Mouse (Mus musculus) brown adipose tissue, adult 24 weeks (tissue): ENCODE data around the gene 1700022I11Rik. TPM values are rescaled to one million over a fixed set of nuclear protein-coding genes. Genes with fewer than 3 reads are reported as not detected.

Source experiments
- H3K27ac ChIP-seq: fragments of 200-500 bp; replicated peaks from 2 replicates; pipeline ENCODE4 v1.5.1; 2012; ENCODE audit warnings: low read depth, mild to moderate bottlenecking, low read length
- H3K4me1 ChIP-seq: fragments of 200-500 bp; 2 replicates; pipeline ENCODE4 v1.6.1; 2012; ENCODE audit warnings: low read length, mixed read lengths; ENCODE audit not compliant: control insufficient read depth, insufficient read depth, insufficient read length
- H3K4me3 ChIP-seq: fragments of 200-500 bp; 2 replicates; pipeline ENCODE4 v1.5.1; 2012; ENCODE audit warnings: low read depth, mild to moderate bottlenecking, low read length, moderate library complexity; ENCODE audit not compliant: insufficient read depth
- polyA plus RNA-seq: library from polyadenylated mRNA; stranded (reverse); fragments of >200 nt; gene quantifications from 2 replicates; pipeline ENCODE4 v1.2.4, GENCODE M21; 2012; ENCODE audit not compliant: missing spikeins, insufficient read depth, insufficient read length

1700022I11Rik gene
- polyA plus RNA-seq, 1 experiment = not detected

GRCm38 (mm10) chr4:43005765-43006164, 36.4 kb downstream of the 1700022I11Rik start:
- Histone ChIP-seq H3K4me1 (no peaks in the 10 kb centered on the region), H3K27ac (no peak overlapping the region), H3K4me3 (no peak overlapping the region)

DNA sequence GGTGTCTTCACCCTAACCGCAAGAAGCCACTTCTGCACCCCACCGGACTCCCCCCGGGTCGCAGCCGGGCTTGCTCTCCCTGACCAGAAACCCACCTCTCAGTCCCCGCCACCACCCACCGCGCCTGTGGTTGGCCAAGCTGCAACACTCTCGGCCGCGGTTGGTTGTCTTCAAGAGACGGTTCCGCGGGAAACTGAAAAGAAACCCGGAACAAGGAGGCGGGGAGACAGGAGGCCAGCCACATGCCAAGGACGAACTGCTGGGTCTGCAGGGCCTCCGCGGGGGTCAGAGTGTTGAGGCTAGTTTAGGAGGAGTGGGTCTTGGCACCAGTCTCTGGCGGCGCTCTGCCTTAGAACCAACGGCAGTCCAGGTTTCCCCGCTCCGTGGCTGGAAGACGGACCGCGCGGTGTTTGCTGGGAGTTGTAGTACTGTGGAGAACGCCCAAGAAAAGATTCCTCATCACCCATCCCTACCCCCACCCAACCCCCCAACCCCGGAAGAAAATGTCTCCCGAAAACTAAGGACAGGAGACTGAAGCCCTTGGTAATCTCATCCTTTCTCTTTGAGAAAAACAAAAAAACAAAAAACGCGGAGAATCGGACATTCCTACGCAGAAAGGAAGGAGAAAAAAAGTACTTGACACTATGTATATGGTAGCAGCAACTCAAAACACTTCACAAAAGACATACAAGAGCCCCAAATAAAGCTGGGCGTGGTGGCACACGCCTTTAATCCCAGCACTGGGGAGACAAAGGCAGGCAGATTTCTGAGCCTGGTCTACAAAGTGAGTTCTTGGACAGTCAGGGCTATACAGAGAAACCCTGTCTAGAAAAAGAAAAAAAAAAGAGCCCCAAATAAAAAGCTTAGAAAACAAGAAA, 41.0 kb downstream of the 1700022I11Rik start, which contains the start of gene Fancg:
TSS of gene Fancg (minus strand) at position 346 of the 878 bp plus-strand sequence.
- peak within 1 kb of the TSS; percentile 59; the same call in 1 of the 2 replicates for H3K27ac ChIP-seq
- no peaks in the 10 kb centered on the region for H3K4me1 ChIP-seq
- peak within 1 kb of the TSS; percentile 91 for H3K4me3 ChIP-seq

DNA sequence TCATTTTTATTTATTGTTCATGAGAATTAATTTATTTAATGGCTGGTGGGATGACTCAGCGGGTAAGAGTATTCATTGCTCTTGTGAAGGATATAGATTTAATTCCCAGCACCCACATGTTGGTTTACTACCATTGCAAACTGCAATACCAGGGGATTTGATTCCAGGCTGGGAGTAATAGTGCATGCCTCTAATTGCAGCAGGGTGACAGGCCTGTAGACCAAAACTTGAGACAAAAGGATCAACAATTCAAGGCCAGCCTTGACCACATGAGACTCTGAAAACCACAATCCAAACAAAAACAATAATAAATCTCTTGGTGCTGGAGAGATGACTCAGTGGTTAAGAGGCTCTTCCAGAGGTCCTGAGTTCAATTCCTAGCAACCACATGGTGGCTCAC, 42.7 kb downstream of the 1700022I11Rik start:
- no peaks in the 10 kb centered on the region for H3K4me1 ChIP-seq
- no peak overlapping the region for H3K4me3 ChIP-seq
- no peak overlapping the region for H3K27ac ChIP-seq

DNA sequence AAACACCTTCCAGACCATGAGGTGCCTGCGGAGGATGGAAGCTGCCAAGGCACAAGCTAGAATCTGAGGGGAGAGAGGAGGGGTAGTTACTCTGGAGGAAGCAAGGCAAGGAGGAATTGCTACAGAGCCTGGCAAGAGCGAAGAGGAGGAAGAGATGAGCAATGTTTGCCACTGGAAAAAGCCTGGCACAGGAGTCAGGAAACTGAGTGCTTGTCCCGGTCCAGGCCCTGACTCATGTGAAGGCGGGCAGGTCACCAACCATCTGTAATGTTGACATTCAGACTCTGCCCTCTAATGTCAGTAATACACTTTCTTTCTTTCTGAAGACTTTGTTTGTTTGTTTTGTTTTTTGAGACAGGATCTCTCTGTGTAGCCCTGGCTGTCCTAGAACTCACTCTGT, 48.8 kb downstream of the 1700022I11Rik start:
- Histone ChIP-seq H3K4me3 (no peak overlapping the region), H3K27ac (no peak overlapping the region), H3K4me1 (no peaks in the 10 kb centered on the region)

GRCm38 (mm10) chr4:43019176-43019575, 49.8 kb downstream of the 1700022I11Rik start:
- Histone ChIP-seq H3K4me3 (no peak overlapping the region), H3K4me1 (no peaks in the 10 kb centered on the region), H3K27ac (no peak overlapping the region)

DNA sequence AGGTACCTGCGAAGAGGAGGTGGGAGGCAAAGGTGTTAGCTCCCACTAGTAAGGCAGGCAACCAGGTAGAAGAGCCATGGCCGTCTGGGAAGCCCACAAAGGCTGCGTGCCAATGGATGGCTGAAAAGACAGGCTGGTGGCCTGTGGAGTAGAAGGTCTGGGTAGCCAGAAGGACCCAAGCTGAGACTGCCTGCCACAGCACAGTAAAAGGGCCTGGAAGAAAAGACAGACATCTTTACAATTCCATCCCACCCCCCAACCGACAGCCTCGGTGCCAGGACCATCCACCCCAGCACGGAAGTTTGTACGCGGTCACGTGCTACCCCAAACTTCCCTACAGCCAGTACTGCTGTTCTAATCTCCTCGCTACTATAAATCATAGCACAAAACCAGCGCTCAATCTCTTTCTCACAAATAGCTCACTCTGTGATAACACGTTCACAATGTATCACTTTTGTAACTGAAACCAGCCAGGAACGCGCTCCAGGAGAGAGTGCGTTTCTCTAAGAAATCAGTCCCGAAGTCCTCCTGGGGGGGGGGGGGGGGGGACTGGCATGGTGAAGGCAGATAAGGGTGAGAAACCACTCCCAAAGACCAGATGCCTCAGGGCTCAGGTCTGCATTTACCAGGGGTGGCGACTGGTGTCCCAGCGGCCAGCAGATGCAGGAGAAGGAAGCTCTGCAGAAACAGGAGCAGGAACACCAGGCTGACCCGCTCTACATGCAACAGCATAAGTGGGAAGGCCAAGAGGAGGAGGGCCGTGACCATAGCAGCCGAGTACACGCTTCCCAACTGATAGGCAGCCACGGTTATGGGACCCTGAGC, 50.4 kb downstream of the 1700022I11Rik start:
- Histone ChIP-seq H3K4me3 (no peak overlapping the region), H3K27ac (no peak overlapping the region)

GRCm38 (mm10) chr4:43020876-43021275, 51.5 kb downstream of the 1700022I11Rik start:
- H3K4me3 ChIP-seq = no peak overlapping the region
- H3K27ac ChIP-seq = no peak overlapping the region
- peaks cover 4% of the 10 kb centered on the region; the same call in 1 of the 2 replicates for H3K4me1 ChIP-seq

More for the DNA sequence above, 50.4 kb downstream of the 1700022I11Rik start:
- peaks cover 2% of the 10 kb centered on the region; the same call in 1 of the 2 replicates for H3K4me1 ChIP-seq

DNA sequence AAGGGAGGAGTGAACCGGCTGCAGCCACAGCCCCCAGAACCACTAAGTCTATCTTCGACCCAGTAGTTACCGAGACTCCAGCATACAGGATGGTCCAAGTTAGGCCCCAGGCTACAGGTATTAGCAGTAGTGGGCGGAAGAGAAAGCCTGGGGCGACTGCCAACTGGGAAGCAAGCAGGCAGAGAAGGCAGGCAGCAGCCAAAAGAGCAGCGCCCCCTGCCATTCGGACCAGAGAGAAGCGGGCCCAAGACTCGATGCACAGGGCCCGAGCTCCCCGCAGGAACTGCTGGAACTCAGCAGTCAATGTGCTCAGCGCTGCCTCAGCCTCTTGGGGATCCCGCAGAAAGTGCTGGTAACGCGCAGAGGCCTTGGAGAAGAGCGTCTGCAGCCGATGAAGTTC, 51.9 kb downstream of the 1700022I11Rik start:
- Histone ChIP-seq H3K4me3 (no peak overlapping the region), H3K4me1 (peaks cover 4% of the 10 kb centered on the region; the same call in 1 of the 2 replicates), H3K27ac (no peak overlapping the region)

GRCm38 (mm10) chr4:43024673-43025072, 55.3 kb downstream of the 1700022I11Rik start:
- H3K4me3 ChIP-seq = peak overlapping the region; percentile 89
- H3K27ac ChIP-seq = no peak overlapping the region
- H3K4me1 ChIP-seq = peaks cover 4% of the 10 kb centered on the region; the same call in 1 of the 2 replicates

- peaks cover 6% of the 10 kb centered on the region; the same call in 1 of the 2 replicates for H3K4me1 ChIP-seq
- H3K27ac ChIP-seq = peak within 1 kb of the TSS; percentile 92
These were observed 55.9 kb downstream of the 1700022I11Rik start, which contains the start of gene Pigo for GRCm38 (mm10) chr4:43025084-43025960. Pigo (minus strand) TSS chr4:43025819.

GRCm38 (mm10) chr4:43029121-43029520, 59.7 kb downstream of the 1700022I11Rik start:
- Histone ChIP-seq H3K4me3 (no peak overlapping the region), H3K4me1 (peaks cover 7% of the 10 kb centered on the region; the same call in 1 of the 2 replicates), H3K27ac (no peak overlapping the region)

More at GRCm38 (mm10) chr4:43025084-43025960, 55.9 kb downstream of the 1700022I11Rik start, which contains the start of gene Pigo:
- peak within 1 kb of the TSS; percentile 89 for H3K4me3 ChIP-seq

- Histone ChIP-seq H3K4me3 (no peak overlapping the region), H3K4me1 (peaks cover 6% of the 10 kb centered on the region; the same call in 1 of the 2 replicates), H3K27ac (no peak overlapping the region)
These were observed 60.3 kb downstream of the 1700022I11Rik start for GRCm38 (mm10) chr4:43029749-43030148.

- Histone ChIP-seq H3K4me3 (peak overlapping the region; percentile 85), H3K27ac (no peak overlapping the region), H3K4me1 (peaks cover 2% of the 10 kb centered on the region; the same call in 1 of the 2 replicates)
These were observed 60.9 kb downstream of the 1700022I11Rik start for GRCm38 (mm10) chr4:43030352-43030751.

- H3K27ac ChIP-seq = peak overlapping the region; percentile 90
- H3K4me1 ChIP-seq = peaks cover 2% of the 10 kb centered on the region; the same call in 1 of the 2 replicates
- peak overlapping the region; percentile 85 for H3K4me3 ChIP-seq
These were observed 61.4 kb downstream of the 1700022I11Rik start for GRCm38 (mm10) chr4:43030780-43031230.
